Mouse (Mus musculus) induced T-regulatory cell, adult 2 months (primary cell): ENCODE data around the gene Ccnj.

ENCODE experiments used
- DNase-seq: peaks from one replicate; pipeline ENCODE4 v3.0.0-alpha.2; 2012; ENCODE audit warnings: low read depth

Gene Ccnj

DNA sequence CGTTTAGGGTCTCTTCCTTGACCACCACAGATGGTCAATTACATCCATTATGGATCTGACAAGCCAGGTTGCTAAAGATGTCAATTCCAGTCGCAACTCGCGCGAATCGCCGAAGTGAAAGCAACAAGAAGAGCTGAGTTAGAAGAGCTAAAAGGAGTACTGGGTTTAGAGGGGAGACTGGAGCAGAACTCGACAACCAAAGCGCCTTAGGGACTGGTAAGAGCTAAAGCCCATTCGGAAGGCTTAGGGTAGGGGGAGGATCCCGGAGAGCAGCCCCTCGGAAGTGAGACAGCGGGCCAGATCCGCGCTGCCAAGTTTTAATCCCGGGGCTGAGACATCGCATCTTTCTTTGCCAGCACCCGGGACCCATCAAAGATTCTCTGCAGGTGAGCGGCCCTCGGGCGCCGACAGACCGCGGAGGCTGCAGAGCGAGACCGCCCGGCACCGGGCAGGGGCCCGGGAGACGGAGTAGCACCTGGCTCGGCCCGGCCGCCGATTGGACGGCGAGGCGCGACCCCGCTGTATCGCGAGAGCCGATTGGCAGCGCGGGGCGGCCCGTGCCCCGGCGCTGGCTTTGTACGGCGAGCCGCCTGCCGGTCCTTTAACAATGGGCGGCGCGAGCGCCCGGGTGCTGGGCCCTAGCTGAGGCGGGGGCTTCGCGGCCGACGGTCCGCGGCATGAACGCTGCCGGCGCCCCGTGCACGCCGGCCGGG is at the start of gene Ccnj:
Gene Ccnj (plus strand): TSS at position 577 of the 713 bp plus-strand sequence.
- DNase-seq = peak; percentile 91

DNA sequence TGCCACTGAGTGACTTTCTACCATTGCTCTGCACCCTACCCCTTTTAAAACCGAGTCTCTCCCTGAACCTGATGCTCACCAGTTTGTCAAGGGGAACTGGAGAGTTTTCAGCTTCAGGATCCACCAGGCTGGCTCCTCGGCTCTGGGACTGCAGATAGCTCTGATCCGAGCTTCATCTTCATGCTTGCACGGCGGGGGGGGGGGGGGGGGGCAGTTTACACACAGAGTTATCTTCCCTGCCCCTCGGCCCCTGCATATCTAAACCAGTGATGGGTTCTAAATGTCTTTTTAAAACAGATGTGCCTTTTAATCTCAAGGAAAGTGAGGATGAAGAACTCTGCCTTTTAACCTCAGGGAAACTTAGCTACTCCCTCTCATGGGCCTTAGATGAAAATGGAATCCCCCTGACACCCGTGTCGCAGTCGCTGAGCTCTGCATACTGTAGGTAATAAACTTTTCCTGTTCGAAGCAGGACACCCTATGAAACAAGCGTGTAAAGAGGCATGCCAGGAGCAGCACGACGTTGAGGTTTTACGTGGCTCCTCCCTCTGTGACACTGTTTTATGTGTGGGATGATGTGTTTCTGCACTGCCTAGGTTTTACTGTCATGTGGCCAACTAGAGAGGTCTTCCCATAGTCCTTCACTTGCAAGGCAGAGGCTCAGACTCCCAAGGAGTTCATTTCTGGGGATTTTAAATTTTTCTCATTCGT is 42.9 kb upstream of the Ccnj start:
- DNase-seq = peak; percentile 14

DNA sequence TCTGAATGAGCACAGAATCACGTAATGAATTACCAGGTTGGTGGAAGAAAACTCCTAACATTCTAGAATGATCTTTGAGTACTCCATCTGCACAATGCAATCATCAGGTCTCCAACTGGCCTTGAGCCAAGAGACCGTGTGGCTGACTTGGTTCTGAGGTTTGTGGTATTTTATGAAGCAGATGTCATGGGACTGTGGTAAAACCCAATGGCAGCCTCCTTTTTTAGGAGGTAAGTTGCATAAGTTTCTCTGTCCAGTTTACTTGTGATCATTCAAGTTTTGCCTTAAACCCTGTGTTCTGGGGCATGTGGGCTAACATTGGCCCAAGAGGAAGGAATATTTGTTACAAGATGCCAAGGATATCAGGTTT is 42.4 kb upstream of the Ccnj start:
- DNase-seq = peak; percentile 5

DNA sequence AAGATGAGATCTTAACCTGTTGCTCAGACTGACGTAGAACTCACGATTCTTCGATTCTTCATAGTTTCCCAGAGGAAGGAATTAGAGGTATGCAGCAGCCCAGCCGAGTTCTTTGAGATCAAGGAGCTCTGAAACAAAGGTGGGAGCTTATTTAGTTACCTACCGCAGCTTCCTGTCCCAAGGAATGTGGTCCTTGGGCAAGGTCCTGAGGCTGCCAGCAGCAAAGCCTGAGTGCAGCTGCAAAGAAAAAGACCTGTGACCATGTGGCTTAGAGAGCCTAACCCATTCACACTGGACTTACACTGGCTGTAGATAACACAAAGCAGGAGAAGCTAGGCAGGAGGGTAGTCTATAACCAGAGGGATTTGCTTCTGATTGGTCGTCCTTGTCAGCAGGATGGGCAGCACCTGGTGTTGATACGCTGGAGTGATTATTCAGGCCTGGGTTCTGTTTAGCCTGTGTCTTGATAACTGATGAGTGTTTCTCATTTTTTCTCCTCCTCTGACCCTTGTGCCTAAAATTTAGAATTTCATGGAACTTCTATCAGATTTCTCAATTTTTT is 25.8 kb upstream of the Ccnj start:
- no peak for DNase-seq

DNA sequence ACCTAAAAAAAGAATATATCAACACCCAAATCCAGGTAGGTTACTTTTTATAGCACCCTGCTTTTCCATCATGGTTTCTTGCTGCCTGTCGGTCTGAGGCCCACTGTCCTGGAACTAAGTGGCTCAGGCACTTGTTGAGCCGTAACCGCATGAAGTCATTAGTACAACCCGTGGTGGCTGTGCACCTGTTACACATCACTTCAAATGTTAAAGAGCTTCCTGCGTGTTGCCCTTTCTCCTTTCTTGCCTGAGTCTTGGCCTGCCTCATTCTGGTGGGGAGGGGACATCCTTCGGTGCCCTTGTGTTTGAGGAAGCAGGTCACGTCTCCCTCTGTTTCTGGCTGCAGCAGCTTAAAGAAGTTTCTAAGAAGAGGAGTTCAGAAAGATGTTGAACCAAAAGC is 21.2 kb upstream of the Ccnj start:
- DNase-seq = peak; percentile 45

DNA sequence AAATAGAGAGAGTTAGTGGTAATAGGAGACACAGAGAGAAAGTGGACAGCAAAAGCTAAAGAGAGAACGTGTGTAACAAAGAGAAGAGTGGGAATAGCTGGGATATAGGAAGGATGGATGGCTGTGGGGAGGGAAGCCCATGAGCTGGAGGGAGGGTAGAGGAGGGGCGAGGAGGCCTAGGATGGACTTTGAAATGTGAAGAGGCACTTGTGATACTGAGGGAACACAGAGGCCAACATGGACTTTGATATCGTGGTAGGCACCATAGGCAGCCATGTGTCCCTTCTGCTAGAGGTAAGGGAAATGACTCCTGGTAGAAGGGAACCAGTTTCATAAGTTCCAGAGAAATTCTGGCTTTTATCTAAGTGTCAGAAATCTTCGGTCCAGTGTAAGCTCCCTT is 19.2 kb upstream of the Ccnj start:
- DNase-seq = no peak

DNA sequence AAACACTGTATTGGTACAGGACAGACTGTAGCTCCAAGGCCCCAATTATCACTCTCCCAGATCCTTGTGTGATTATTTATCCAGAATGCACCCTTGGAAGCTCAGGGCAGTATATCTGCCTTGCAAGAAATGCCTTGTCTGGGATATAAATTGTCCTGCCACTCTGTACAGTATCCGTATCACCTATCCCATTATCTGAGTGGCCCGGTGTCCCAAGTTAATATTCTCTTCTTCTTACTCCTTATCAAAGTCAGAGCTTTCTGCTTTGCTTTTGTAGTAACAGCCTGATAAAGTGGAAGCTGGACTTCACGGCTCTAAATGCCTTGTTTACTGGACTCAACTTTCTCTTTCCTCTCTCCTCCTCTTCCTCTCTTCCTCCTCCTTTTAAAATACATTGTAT is 18.3 kb upstream of the Ccnj start:
- no peak for DNase-seq

DNA sequence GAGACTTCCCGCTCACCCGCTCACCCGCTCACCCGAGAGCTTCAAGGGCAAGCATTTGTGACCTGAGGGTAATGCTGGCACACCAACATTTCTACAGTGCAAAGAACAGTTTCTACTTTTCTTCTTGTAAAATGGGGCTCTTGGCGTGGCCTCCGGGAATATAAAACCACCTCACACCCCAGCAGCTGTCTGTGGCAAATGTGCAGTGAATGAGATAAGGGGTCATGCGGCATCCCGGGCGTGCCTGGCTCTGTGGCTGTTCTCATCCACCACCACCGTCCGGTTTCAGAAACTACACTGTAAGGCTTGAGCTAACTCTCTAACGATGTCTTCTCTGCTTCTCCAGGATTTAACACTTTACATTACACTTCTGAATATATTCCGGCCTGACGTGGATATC is 17.7 kb upstream of the Ccnj start:
- DNase-seq = no peak

DNA sequence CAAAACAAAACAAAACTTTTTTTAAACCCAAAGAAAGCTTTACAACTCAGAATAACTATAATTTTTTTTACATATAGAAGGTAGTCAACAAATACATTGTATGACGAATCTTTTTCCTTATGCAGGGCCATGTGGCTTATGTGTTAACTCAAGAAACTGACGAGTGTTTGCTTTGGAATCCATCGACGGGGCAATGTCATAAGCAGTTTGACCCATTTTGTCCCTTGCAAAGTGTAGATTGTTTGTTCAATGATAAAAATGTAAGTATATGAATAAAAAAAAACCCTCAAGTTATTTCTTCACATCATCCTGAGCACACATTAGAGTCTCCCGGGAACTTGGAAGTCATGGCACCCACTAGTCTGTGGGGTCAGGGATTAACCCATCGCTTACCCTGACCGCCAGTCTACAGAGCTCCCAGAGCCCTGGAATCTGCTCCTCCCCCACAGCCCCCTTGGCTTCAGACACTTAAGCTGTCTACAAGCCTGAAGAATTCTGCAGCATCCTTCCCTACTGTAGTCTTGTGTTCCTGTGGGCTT is 15.4 kb upstream of the Ccnj start:
- DNase-seq = no peak

DNA sequence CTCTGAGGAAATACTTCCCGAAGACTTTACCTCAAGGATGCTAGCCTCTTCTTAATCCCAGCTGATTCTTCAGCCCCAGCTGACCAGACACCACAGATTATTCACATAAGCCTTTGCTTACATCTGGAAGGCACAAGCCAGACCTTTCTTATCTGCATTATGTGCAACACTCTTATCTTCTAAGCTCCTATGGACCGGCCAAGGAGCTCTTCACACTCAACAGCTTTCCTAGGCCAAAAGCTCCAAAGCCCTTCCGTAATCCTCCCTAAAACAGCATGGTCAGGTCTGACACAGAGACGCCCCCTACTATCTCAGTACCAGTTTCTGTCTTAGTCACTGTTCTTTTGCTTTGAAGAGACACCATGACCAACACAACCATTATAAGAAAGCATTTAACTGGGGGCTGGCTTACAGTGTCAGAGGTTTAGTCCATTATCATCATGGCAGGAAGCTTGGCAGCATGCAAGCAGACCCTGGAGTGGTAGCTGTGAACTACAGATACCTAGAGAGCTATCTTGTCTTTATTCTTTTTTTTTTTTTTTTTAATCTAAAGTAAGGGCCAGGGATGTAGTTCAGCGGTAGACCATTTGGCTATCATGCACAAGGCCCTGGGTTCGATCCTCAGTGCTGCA is 13.1 kb upstream of the Ccnj start:
- DNase-seq = no peak

DNA sequence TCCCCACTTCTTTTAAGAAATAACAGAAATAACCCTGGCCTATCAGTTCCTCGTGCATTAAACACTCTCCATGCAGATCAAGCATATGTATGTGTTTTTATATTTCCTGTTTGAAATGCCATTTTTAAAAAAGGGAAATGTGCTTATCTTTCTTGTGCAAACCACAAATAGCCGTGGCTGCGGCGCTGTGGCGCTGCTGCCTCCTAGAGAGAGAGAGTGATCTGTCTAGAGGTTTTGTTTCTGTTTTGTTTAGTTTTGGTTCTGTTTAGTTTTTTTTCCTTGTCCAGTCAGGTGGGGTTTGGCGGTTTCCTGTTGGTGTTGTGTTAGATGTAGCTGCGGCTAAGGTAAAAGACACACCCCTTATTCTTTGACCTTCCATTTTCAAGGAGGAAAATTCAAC is 12.3 kb upstream of the Ccnj start:
- DNase-seq = peak; percentile 69

DNA sequence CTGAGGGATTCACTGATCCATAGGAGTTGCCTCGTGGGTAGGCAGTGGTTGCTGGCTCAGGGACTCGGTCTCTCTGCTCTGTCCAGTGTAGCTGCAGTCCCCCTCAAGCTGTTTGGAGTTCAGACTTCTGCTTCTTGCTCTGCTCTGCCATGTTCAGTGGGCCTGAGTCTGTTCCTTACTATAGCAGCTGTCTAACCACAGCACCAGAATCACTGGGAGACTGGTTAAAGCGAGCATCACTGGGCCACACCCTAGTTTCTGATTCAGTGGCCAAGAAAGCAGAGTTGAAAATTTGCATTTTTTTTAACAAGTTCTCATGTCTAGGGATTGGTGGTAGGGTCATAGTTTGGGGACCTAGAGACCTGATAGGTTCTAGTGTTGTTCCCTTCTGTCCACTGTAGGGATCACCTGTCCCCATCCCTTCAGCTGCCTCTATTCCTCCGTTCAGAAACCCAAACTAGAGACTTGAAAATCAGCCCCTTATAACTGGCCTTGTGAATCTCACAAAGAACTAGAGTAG is 9.7 kb upstream of the Ccnj start:
- peak; percentile 20 for DNase-seq

DNA sequence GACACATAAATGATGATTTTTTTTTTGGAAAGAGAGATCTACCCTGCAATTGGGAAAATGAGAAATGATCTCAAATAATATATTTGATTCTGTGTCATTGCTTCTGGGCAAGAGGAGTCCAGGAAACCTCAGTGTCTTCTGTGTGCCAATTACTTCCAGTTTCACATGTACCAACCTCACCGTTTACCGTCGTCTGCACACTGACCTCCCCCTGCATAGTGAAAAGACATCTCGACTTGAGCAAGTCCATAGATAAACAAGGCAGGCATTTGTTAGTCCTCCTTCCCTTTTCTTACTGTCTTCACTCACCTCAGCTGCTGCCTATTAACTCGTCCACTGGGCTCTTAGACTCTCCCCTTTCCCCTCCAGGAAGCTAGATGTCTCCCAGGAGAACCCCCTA is 5.4 kb upstream of the Ccnj start:
- no peak for DNase-seq

DNA sequence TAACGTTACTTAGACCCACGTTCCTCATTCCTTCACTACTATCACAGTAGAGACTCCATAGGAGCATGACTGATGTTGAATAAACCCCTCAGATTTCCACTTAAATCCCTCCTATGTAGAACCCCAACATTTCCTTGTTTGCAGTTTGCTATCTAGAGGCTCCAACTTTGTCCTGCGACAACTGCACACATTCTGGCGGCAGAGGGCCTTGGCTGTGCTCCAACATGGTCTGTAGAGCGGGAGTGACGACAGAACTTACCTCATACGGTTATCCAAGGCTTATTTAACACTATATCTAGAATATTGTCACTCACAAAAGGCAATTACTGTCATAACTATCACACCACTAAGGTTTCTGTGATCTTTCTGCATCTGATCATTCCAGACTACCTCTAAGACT is 4.3 kb upstream of the Ccnj start:
- no peak for DNase-seq

DNA sequence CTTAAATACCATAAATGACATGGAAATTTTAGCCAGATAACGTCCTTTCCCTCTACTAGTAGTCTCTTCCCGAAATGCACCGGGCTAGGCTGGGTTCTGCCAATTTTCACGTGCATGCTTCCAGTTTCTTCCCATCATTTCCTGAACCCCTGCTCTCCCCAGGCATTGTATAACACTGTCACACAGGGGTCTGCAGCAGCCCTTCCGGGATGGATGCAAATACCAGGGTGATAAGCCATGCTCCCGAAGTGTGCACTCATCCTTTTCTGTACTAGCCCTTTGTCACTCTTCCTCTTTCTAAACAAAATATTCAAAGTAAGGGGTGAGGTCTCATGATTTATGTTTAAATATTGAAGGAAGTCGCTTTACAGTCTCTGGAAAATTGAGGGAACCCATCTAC is 881 bp upstream of the Ccnj start:
- DNase-seq = no peak

DNA sequence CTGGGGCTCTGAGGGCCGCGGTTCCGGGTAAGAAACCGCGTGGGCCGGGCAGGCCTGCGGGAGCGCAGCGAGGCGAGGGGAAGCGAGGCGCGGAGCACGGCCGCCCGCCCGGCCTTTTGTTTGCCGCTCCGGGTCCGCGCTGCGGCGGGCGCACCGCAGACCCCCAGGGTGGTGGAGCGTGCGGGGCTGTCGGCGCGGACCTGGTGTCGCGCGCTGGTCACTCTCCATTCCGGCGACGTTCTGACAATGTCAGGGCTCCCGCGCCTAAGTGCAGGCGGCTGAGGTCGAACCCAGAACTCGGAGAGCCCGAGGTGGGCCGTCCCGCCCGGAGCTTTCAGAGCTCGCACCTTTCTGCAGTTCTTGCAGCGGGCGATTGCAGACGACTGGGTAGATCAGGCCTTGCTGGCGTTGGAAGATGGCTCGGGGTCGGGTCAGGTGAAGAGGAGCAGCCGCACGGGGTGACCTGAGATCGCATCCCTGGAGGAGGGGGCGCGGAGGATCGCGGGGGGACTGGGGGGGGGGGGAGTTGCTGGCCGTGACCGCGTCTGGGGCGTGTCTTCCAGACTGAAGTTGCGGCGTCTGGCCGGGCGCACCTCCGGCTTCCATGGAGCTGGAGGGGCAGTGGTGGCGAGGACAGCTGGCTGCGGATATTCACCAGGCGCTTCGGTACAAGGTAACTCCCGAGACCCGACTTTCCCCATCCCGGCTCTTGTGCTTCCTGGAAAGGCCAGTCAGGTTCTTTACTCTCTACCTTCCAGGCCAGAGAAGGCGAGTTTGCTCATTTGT is 530 bp downstream of the Ccnj start:
- peak; percentile 56 for DNase-seq

DNA sequence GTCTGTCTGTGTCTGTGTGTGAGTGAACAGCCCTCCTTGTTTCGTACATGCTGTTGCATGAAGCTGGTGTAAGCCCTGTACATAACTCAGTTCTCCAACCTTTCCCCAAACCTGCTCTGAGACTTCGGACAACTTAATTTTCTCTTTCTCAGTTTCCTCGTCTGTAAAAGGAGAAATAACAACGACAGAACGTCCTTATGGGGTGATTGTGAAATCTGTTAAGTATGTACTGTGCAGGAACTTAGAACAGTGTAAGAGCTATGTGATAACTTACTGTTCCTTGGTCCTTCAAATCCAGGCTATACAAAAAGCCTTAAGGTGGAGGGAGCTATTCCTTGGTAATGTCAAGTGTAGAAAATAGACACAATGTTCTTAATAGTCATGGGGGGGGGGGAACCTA is 1.3 kb downstream of the Ccnj start:
- DNase-seq = no peak

DNA sequence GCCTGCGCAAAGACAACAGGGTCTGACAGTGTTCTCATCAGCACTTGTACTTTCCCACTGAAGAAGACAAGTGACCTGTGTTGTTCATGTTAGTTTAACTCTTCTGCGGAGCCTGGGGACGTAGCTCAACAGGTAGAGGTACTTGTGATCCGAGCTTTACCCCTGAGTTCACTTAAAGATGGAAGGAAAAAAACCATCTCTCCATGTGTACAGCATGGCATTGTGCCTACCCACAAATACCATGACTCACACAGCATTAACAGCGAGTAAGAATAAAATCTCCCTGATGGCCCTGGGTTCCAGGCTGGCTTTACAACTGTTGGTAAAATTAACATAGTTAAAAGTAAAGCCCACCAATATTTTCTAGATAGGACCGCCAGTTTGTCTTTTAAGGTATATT is 3.4 kb downstream of the Ccnj start:
- no peak for DNase-seq

DNA sequence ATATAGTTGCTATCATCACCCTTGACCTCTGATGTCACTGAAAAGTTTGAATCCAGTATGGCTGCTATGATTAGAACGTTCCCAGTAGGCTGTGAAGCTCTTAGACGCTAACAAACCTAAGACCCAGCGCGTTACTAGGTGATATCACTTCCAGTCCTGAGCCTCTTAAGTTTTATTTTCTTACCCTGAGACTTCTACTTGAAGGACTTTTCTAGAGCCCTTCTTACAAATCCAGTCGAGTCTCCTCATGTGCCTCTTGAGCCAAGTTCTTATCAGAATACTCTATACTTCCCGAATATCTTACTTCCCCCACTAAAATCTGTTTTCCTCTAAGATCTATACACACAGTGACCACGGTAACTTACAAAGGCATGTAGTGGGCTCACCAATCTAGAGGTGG is 7.1 kb downstream of the Ccnj start:
- no peak for DNase-seq

DNA sequence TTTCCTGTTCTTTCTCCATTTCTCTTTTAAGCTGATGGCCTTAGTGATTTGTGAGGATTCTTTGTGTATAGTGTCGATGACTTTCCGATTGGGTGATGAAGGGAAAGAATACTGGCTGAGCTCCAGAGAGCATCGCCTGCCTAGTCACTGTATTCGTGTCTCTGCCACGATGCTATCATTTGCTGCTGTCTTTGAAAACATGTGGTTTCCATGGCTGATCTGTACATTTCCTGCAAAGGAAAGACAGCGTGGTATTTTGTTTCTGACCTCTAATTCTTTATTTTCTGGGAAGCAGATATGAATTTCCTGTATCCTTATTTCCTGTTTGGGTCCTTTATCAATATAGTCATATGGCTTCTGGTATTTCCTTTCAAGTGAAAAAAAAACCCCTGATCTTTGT is 9.2 kb downstream of the Ccnj start:
- DNase-seq = no peak

DNA sequence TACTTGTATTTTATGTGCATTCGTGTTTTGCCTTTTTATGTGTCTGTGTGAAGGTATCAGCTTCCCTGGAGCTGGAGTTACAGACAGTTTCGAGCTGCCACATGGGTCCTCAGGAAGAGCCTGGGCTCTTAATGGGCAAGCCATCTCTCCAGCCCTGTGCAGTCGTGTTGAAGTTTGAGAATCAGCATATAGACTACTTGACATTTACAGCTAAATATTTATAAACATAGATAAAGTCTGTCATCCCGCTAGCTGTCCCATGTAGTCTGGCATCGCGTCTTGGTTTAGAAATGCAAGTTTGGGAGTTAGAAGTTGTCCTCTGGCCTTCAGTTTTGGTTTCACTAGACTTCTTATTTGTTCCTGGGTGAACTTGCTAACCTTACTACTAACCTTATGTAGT is 10.0 kb downstream of the Ccnj start:
- DNase-seq = no peak

DNA sequence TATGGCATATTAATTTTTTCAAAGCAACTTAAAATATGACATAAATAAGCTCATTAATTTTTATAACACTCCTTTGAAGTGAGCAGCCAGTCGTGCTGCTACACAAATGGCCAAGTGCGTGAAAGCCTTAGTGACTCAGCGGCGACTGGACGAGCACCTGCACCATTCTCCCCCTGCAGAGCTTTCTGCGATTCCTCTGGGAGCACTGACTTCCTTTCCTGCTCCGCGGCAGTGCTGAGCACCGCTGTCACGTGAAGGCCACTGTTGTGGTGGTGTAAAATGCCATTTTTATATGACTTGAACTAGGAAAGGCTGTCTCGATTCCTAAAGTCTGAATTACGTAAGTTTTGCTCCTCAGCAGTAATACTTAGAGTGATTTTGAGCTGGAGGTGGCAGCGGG is 10.5 kb downstream of the Ccnj start:
- no peak for DNase-seq
